Mouse (Mus musculus) lung, postnatal 0 days (tissue): ENCODE data around the gene Usp24.

Source experiments
- CTCF ChIP-seq: IDR thresholded peaks from 2 replicates; pipeline ENCODE4 v1.5.1; 2016; ENCODE audit warnings: antibody characterized with exemption, mild to moderate bottlenecking
- EP300 ChIP-seq: IDR thresholded peaks from 2 replicates; pipeline ENCODE4 v1.6.1; 2016; ENCODE audit warnings: antibody characterized with exemption, mild to moderate bottlenecking, control low read depth

DNA sequence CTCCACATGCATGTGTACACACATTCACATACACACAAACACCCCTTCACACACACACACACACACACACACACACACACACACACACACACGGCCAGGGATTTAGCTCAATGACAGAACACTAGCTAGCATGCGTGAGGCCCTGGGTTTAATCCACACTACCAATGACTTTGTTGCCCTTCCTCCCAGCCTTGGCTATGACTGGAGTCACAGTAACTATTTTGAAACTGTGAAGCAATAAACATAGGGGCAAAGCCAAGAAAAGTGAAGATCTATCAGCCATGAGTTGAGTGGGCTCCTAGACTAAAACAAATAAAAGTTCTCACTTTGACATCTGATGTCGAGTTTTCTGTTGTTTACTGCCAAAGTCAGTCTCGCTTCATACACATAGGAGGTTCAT is 23.2 kb upstream of the Usp24 start:
- TF ChIP-seq CTCF, result no peak
- TF ChIP-seq EP300, result no peak
